Mouse (Mus musculus) neutrophil, adult 5-6 weeks (primary cell): ENCODE measurements around the gene Rasgrf2. TPM values are rescaled to one million over a fixed set of nuclear protein-coding genes. Genes with fewer than 3 reads are reported as not detected.
"Not testable (repeated sequence)": the region's sequence is repeated elsewhere in the genome, so short reads cannot be mapped to it uniquely, and the experiment has no call there.

ENCODE experiments used
- ATAC-seq: fragments of 151-379, 151-347 bp; 2 replicates; pipeline ENCODE4 v1.8.0; 2017; ENCODE audit warnings: mild to moderate bottlenecking, moderate TSS enrichment; ENCODE audit not compliant: insufficient number of reproducible peaks, poor library complexity, low FRiP score, severe bottlenecking; ENCODE audit errors: extremely low read depth
- total RNA-seq: library from RNA; stranded (forward); fragments of 200-1000 nt; gene quantifications from 2 replicates; pipeline ENCODE4 v1.2.3, GENCODE M21; 2017

Rasgrf2 gene
- 1.6 and 2.8 TPM in 2 replicates for total RNA-seq

GRCm38 (mm10) chr13:92131384-92132150, at the start of gene Rasgrf2:
Gene Rasgrf2 (minus strand): TSS chr13:92131656.
- ATAC-seq: no peak

DNA sequence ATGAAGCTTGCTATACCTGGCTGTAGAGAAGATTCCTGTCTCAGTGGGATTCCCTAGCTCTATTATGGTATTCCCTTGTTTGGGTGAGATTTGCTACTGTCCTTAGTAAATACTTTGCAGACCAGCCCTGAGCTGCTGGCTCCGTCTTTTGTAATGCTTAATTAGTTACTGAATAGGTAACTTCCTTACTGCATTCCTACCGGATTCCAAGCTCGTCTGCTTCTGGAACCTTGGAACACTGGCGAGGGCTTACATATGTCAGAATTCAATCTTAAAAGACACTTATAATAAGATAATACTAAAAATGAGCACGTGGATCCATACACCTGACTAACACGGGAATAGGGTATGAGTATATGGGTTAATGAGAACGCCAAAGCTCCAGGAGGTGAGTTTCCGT, 41.2 kb upstream of the Rasgrf2 start:
- not testable (repeated sequence) for ATAC-seq

- no peak for ATAC-seq
These were observed 19.1 kb upstream of the Rasgrf2 start for GRCm38 (mm10) chr13:92150551-92150950.

- ATAC-seq: no peak
These were observed 17.4 kb upstream of the Rasgrf2 start for GRCm38 (mm10) chr13:92148858-92149257.

GRCm38 (mm10) chr13:92134792-92135191, 3.3 kb upstream of the Rasgrf2 start:
- ATAC-seq: no peak

DNA sequence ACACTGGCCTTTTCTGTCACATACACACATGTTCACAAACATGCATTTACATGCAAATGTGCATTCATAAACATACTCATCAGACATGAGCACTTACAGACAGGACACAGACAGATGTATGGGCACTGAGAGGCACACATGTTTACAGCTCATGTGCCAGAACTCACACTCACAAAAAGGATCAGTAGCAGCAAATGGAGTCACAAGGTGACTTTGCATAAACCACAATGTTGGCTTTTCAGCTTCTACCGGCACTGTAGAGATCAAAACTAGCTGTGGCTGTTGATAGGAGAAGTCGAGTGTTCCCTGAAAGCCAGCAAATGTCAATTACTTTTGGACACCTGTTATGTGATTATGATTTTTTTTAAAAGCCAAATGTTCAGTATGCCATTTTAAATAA, 1.1 kb upstream of the Rasgrf2 start:
- ATAC-seq: no peak

DNA sequence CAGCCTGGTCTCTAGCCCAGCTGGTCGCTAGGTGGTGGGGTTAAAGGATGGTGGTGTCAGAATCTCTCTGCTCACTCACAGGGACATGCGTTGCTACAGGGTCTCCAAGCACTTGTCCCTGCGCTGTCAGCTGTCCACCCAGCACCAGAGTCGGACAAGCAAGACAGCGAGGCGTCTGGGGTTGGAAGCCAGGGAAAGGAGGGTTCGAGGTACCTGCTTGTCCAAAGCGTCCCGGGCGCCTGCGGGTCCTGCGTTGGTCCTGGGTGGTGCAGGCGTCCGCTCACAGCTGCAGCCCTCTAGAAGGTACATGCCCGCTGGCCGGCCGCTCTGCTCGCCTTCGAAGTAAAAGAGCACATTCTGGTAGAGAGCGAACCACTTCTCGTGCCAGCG, 467 bp downstream of the Rasgrf2 start:
- ATAC-seq: no peak

DNA sequence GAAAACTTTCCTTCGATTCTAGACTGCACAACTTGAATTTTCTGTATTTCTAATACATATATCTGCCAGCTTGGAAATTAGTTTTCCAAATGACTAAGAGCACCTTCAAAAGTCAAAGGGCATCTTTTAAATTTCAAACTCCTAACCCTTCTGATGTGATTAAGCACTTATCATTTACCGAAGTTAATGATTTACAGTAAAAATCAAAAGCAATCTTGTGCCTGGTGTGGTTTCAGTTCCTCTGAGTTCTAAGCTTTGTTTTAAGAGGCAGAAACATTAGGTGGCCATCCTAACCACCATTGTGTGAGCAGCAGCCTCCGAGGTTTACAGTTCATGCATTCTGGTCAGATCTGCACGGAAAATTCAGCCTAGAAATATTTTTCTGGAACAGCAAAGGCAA, 1.6 kb downstream of the Rasgrf2 start:
- no peak for ATAC-seq

- ATAC-seq: no peak
These were observed 5.6 kb downstream of the Rasgrf2 start for GRCm38 (mm10) chr13:92125902-92126301.

GRCm38 (mm10) chr13:92119623-92120022, 11.8 kb downstream of the Rasgrf2 start:
- no peak for ATAC-seq

GRCm38 (mm10) chr13:92114076-92114475, 17.4 kb downstream of the Rasgrf2 start:
- no peak for ATAC-seq

GRCm38 (mm10) chr13:92108237-92108636, 23.2 kb downstream of the Rasgrf2 start:
- ATAC-seq: no peak

DNA sequence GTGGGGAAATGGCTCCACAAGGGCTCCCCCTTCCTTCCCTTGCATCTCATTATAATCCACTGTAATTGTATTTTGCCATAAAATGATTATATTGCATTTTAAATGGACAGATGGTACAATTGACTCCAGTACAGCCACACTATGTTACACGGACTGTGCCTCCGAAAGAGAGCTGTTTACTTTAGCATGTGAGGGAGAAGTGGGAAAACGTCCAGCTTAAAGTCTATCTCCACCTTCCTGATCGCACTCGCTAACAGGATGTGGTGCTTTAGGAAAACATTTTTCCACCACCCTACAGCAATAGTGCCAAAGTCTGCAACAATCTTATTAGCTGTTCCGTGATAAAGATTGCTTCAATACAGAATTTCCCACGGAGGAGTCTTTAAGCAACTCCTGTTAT, 27.2 kb downstream of the Rasgrf2 start:
- ATAC-seq: no peak

GRCm38 (mm10) chr13:92098484-92098883, 33.0 kb downstream of the Rasgrf2 start:
- no peak for ATAC-seq

DNA sequence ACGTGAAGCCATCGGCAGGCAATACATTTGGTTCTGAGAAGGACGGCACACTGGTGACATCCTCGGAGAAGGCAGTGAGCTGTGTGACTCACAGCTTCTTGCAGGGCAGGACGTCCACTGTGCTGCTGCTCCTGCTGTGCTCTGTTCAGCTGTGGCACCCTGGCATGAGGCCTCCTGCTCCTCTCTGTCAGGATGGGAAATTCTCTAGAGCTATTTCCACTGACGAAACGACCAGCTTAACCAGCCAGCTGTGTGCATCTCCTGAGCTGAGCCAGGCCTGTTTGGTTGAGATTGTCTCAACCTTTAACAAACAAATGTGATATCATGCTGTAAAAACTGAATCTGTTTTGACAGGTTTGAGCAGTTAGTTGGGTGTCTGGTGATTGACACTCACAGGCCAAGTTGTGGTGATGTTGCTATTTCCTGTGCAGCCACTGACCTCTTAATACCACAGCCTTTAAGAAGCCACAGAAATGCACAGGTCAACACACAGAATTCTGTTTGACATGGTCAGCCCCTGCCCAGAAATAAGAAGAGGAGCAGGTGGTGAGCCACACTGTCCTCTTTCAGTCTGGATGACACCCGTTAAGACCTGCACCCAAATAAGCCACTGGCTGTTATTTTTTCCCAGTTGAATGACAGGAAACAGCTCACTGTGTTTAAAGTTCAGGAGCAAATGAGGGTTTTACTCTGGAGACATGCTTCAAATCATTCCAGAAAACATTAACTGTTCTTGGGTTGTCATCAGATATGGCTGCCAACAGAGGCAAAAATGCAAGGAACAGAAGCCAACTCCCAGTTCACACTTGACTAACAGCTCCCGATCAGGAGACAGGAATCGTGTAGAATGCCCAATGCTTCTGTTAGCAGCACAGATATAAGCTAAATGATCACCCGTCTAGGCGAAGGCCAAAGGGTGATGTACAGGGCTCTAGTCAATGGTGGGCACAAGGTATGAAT, 36.0 kb downstream of the Rasgrf2 start:
- ATAC-seq: no peak

GRCm38 (mm10) chr13:92093712-92094290, 37.7 kb downstream of the Rasgrf2 start:
- no peak for ATAC-seq

GRCm38 (mm10) chr13:92073111-92073510, 58.3 kb downstream of the Rasgrf2 start:
- no peak for ATAC-seq

DNA sequence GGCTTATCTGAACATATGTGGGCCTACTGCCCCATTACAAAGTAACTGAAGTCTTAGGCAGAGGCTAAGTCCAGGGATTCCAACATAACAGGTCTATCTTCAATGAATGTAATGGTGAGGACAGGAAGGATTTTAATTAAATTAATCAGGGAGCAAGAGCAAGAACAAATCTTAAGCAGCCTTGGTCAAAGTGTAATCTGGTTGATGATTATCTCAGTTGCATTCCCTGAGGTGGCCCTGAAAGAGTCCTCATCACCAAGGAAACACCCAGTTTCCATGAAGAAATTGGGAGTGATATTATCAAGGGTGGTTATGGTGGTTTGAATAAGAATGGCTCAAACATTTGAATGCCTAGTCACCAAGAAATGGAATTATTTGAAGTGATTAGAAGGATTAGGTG, 62.8 kb downstream of the Rasgrf2 start:
- ATAC-seq: no peak

GRCm38 (mm10) chr13:92067831-92068230, 63.6 kb downstream of the Rasgrf2 start:
- no peak for ATAC-seq

DNA sequence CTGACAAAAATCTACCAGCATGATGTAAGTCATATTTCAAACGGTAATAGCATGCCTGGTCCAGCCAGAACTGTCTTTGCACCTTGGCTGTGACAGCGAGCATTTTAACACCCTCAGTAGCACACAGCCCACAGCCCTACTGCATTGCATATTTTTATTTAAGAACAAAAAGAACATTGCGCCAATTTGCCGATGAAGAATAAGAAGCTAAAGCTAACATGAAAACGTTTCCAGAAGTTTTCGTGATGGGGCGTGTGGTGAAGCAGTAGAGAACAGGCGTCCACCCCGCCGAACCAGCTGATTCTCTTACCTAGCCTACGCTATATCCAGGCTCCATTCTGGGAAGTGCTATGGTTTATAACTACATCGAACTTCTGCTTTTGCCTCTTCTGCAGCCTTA, 77.7 kb downstream of the Rasgrf2 start:
- no peak for ATAC-seq
